Mouse (Mus musculus) kidney, adult 2 months (tissue): ENCODE measurements around the gene Ptprg.

Experiments
- CTCF ChIP-seq: fragments of 200-500 bp; conservative IDR thresholded peaks from 2 replicates; pipeline ENCODE4 v1.5.1; 2011; ENCODE audit warnings: low read depth, mild to moderate bottlenecking, control low read depth, low read length, moderate library complexity, mixed read lengths; ENCODE audit not compliant: insufficient read depth, insufficient read length
- POLR2A ChIP-seq: fragments of 200-500 bp; IDR thresholded peaks from one replicate; pipeline ENCODE4 v1.6.1; 2011; ENCODE audit warnings: low read depth, low read length, control low read depth

DNA sequence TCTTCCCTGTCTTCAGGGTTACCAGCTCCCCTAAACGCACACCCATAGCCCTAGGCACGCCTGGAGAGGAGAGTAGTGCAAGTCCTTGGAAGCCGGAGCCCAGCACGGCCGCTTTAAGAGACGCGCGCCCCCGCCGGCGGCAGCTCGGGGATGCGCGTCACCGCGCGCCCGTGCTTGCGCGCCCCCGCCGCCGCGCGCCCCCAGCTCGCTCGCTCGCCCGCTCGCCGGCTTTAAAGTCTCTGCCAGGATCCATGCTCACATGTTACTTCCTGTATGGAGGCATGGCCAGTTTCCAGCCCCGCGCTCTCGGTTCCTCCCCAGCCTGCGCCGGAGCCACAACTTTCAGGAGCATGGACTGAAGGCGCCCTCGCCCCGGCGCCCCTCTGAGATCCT, at the start of gene Ptprg:
- TF ChIP-seq CTCF (no peak), POLR2A (peak; percentile 40)
